Mouse (Mus musculus) intestine, embryonic 16.5 days (tissue): ENCODE measurements at regions not wholly inside any gene's neighbourhood (a gene's known extent, or its start where the extent isn't known, plus 50 kb on each side); places are given as distances from the start of the nearest gene placed in this dataset.

Source experiments
- ATAC-seq: fragments of 200-750 bp; cut with Nextera tagmentation; 2 replicates; pipeline ENCODE4 v1.8.0; 2017; ENCODE audit warnings: moderate TSS enrichment, moderate library complexity
- H3K27ac ChIP-seq: fragments of 300-500 bp; sonication (generic); 2 replicates; pipeline ENCODE4 v1.5.1; 2014; ENCODE audit warnings: mild to moderate bottlenecking, low read length
- H3K27me3 ChIP-seq: fragments of 300-500 bp; sonication (generic); replicated peaks from 2 replicates; pipeline ENCODE4 v1.6.1; 2014; ENCODE audit warnings: low read length, control low read depth, mixed read lengths; ENCODE audit not compliant: control insufficient read depth, insufficient read depth
- H3K36me3 ChIP-seq: fragments of 300-500 bp; sonication (generic); 2 replicates; pipeline ENCODE4 v1.6.1; 2014; ENCODE audit warnings: low read length, control low read depth; ENCODE audit not compliant: control insufficient read depth, insufficient read depth
- H3K4me1 ChIP-seq: fragments of 300-500 bp; sonication (generic); 2 replicates; pipeline ENCODE4 v1.6.1; 2014; ENCODE audit warnings: low read length, control low read depth, mixed read lengths; ENCODE audit not compliant: control insufficient read depth, insufficient read depth
- H3K4me2 ChIP-seq: fragments of 300-500 bp; sonication (generic); 2 replicates; pipeline ENCODE4 v1.6.1; 2014; ENCODE audit warnings: low read depth, low read length, control low read depth
- H3K4me3 ChIP-seq: fragments of 300-500 bp; sonication (generic); 2 replicates; pipeline ENCODE4 v1.5.1; 2014; ENCODE audit warnings: mild to moderate bottlenecking, low read length
- H3K9ac ChIP-seq: fragments of 300-500 bp; sonication (generic); 2 replicates; pipeline ENCODE4 v1.6.1; 2014; ENCODE audit warnings: low read depth, low read length
- H3K9me3 ChIP-seq: fragments of 300-500 bp; sonication (generic); 2 replicates; pipeline ENCODE4 v1.6.1; 2016; ENCODE audit warnings: low read length, control low read depth; ENCODE audit not compliant: control insufficient read depth
- WGBS: fragments of 180-500 bp; shearing (Covaris S2); extraction: QIAGEN DNeasy Blood & Tissue Kit; methylation state at CpG from one replicate; pipeline ENCODE4 v1.1.7; 2014; 5-methylcytosine and 5-hydroxymethylcytosine counted together

GRCm38 (mm10) chr15:62358338-62359239, 1435.8 kb upstream of the A1bg start:
- H3K9me3 ChIP-seq, result no peaks in the 10 kb centered on the region
- no peak overlapping the region for H3K4me3 ChIP-seq
- no peaks in the 10 kb centered on the region for H3K27me3 ChIP-seq
- H3K36me3 ChIP-seq, result no peaks in the 10 kb centered on the region
- no peak overlapping the region for H3K9ac ChIP-seq
- H3K27ac ChIP-seq, result no peak overlapping the region
- WGBS, result 71% methylated on average over 8 of the region's 8 CpGs
- no peak overlapping the region for H3K4me2 ChIP-seq
- no peaks in the 10 kb centered on the region for H3K4me1 ChIP-seq
- no peak for ATAC-seq

- ATAC-seq, result no peak
- no peak overlapping the region for H3K4me3 ChIP-seq
- no peaks in the 10 kb centered on the region for H3K9me3 ChIP-seq
- no peaks in the 10 kb centered on the region for H3K36me3 ChIP-seq
- no peaks in the 10 kb centered on the region for H3K4me1 ChIP-seq
- H3K27me3 ChIP-seq, result no peaks in the 10 kb centered on the region
- H3K4me2 ChIP-seq, result no peak overlapping the region
- no peak overlapping the region for H3K9ac ChIP-seq
- WGBS, result 73% methylated on average over 4 of the region's 4 CpGs
- H3K27ac ChIP-seq, result no peak overlapping the region
Measured at GRCm38 (mm10) chr15:62353786-62354185, 1431.0 kb upstream of the A1bg start.

GRCm38 (mm10) chr15:62350862-62351757, 1428.3 kb upstream of the A1bg start:
- no peak overlapping the region for H3K4me3 ChIP-seq
- no peak overlapping the region for H3K4me2 ChIP-seq
- 81% methylated on average over 6 of the region's 6 CpGs for WGBS
- no peaks in the 10 kb centered on the region for H3K9me3 ChIP-seq
- no peaks in the 10 kb centered on the region for H3K4me1 ChIP-seq
- ATAC-seq, result no peak
- H3K36me3 ChIP-seq, result no peaks in the 10 kb centered on the region
- H3K27ac ChIP-seq, result no peak overlapping the region
- no peaks in the 10 kb centered on the region for H3K27me3 ChIP-seq
- no peak overlapping the region for H3K9ac ChIP-seq

- Histone ChIP-seq H3K36me3 (no peaks in the 10 kb centered on the region), H3K27ac (no peak overlapping the region), H3K9ac (no peak overlapping the region), H3K9me3 (no peaks in the 10 kb centered on the region), H3K4me3 (no peak overlapping the region), H3K27me3 (no peaks in the 10 kb centered on the region), H3K4me2 (no peak overlapping the region), H3K4me1 (no peaks in the 10 kb centered on the region)
- no peak for ATAC-seq
- WGBS, result 96% methylated on average over 3 of the region's 3 CpGs
Measured at GRCm38 (mm10) chr15:62349981-62350380, 1427.2 kb upstream of the A1bg start.

GRCm38 (mm10) chr15:62348956-62349355, 1426.1 kb upstream of the A1bg start:
- no peak for ATAC-seq
- H3K27me3 ChIP-seq, result no peaks in the 10 kb centered on the region
- no peak overlapping the region for H3K4me3 ChIP-seq
- no peak overlapping the region for H3K27ac ChIP-seq
- no peak overlapping the region for H3K9ac ChIP-seq
- no peaks in the 10 kb centered on the region for H3K4me1 ChIP-seq
- WGBS, result 87% methylated on average over 2 of the region's 2 CpGs
- no peak overlapping the region for H3K4me2 ChIP-seq
- H3K36me3 ChIP-seq, result no peaks in the 10 kb centered on the region
- no peaks in the 10 kb centered on the region for H3K9me3 ChIP-seq

- WGBS, result 80% methylated on average over 2 of the region's 2 CpGs
Measured at GRCm38 (mm10) chr15:62347697-62348096, 1424.9 kb upstream of the A1bg start.

GRCm38 (mm10) chr15:62345893-62346292, 1423.1 kb upstream of the A1bg start:
- 79% methylated on average over 5 of the region's 5 CpGs for WGBS

More at GRCm38 (mm10) chr15:62347697-62348096, 1424.9 kb upstream of the A1bg start:
- H3K9me3 ChIP-seq, result no peaks in the 10 kb centered on the region
- H3K36me3 ChIP-seq, result no peaks in the 10 kb centered on the region
- no peaks in the 10 kb centered on the region for H3K4me1 ChIP-seq
- H3K4me3 ChIP-seq, result no peak overlapping the region
- no peaks in the 10 kb centered on the region for H3K27me3 ChIP-seq
- no peak overlapping the region for H3K9ac ChIP-seq
- H3K27ac ChIP-seq, result no peak overlapping the region
- no peak overlapping the region for H3K4me2 ChIP-seq
- no peak for ATAC-seq

GRCm38 (mm10) chr15:62336454-62337284, 1413.9 kb upstream of the A1bg start:
- H3K4me1 ChIP-seq, result no peaks in the 10 kb centered on the region
- ATAC-seq, result no peak
- WGBS, result 82% methylated on average over 6 of the region's 6 CpGs

More at GRCm38 (mm10) chr15:62345893-62346292, 1423.1 kb upstream of the A1bg start:
- peak; percentile 28; the same call in 1 of the 2 replicates for ATAC-seq
- no peaks in the 10 kb centered on the region for H3K9me3 ChIP-seq
- H3K36me3 ChIP-seq, result no peaks in the 10 kb centered on the region
- H3K27me3 ChIP-seq, result no peaks in the 10 kb centered on the region
- no peak overlapping the region for H3K27ac ChIP-seq
- no peak overlapping the region for H3K4me3 ChIP-seq
- H3K9ac ChIP-seq, result no peak overlapping the region
- H3K4me1 ChIP-seq, result no peaks in the 10 kb centered on the region
- H3K4me2 ChIP-seq, result no peak overlapping the region

More at GRCm38 (mm10) chr15:62336454-62337284, 1413.9 kb upstream of the A1bg start:
- Histone ChIP-seq H3K27me3 (no peaks in the 10 kb centered on the region), H3K4me2 (no peak overlapping the region), H3K27ac (no peak overlapping the region), H3K9ac (no peak overlapping the region), H3K36me3 (no peaks in the 10 kb centered on the region), H3K4me3 (no peak overlapping the region), H3K9me3 (no peaks in the 10 kb centered on the region)
